Mouse (Mus musculus) cerebral cortex, adult 2 months (tissue): ENCODE data around the gene Zkscan6.

Source experiments
- WGBS: fragments of 180-500 bp; shearing (Covaris S2); methylation state at CpG from one replicate; pipeline ENCODE4 v1.1.7; 2018; 5-methylcytosine and 5-hydroxymethylcytosine counted together

Gene Zkscan6

DNA sequence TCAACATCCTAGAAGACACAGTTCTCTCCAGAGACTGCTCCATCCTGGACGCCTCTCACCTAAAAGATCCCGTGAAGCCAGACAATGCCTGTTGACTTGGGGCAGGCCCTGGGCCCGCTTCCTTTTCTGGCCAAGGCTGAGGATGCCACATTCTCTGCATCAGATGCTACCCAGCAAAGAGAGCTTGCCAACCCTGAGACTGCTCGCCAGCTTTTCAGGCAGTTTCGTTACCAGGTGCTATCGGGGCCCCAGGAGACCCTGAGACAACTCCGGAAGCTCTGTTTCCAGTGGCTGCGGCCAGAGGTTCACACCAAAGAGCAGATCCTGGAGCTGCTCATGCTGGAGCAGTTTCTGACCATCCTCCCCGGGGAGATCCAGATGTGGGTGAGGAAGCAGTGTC lies 7.4 kb downstream of the Zkscan6 start:
- WGBS, result 86% methylated on average over 9 of the region's 9 CpGs

DNA sequence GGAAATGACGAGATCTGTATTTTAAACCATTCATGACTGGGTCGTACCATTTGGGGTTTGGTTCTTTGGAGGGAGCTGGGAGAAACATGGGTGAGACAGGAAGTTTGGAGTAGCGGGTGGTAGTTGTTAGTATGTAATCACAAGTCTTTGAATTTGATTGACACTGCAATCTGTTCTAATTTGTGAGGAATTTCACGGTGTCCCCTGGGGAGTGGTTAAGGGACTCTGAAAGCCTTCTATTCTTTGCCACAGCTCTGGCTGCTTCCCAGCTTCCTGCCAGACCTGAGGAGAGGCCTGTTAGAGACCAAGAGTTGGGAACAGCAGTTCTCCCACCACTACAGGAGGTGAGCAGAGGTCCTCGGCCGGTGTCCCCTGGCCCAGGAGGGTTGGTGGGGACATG lies 9.3 kb downstream of the Zkscan6 start:
- 53% methylated on average over 6 of the region's 6 CpGs for WGBS

DNA sequence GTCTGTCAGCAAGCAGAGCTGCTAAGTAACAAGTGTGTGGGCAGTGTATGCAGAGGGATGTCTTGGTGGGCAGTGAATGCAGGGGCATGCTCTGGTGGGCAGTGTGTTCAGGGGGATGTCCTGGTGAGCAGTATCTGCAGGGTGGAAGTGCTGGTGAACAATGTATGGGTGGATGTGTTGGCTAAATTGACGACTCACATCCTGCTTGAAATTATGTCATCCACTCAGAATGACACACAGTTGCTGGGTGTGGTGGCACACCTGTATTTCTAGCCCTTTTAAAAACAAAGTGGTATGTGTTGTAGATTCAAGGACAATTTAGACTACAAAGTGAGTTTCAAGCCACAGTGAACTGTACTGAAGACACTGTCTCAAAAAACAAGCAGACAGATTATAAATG lies 11.2 kb downstream of the Zkscan6 start:
- WGBS, result 33% methylated on average over 1 of the region's 1 CpGs

DNA sequence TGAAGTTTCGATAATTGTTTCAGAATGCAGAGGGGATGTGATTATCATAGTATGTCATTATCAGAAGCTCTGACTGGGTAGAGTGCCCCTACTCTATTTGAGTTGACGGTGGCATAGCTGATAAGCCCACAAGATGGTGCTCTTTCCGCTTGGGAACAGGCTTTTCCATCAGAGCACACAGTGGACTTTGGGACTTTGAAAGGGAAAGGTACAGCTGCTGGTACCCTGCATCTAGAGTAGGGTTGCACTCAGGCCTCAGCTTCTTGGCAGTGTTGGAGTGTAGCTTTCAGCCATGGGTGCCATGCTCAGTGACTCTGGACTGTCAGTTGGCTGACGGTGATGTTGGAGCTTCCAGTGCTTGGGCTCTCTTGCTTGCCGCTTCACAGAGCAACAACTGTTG lies 13.3 kb downstream of the Zkscan6 start:
- 72% methylated on average over 5 of the region's 5 CpGs for WGBS

DNA sequence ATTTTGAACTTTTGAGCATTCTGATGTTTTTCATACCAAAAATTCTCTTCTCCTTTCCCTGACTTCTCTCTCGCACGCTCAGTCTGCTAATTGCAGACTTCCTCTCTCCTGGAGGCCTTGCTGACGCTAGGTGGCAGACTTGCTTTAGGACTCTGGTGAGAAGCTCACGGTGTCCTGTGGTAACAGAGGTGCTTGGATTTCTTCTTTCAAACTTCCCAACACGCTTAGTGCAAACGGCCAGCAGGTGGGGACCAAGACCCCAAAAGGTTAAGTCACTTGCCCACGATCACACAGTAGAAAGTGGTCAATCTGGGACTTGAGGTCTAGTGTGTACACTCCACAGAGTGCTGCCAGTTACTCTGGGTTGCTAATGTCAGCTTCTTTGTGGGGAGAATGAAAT lies 13.9 kb downstream of the Zkscan6 start:
- WGBS, result 12% methylated on average over 7 of the region's 7 CpGs

DNA sequence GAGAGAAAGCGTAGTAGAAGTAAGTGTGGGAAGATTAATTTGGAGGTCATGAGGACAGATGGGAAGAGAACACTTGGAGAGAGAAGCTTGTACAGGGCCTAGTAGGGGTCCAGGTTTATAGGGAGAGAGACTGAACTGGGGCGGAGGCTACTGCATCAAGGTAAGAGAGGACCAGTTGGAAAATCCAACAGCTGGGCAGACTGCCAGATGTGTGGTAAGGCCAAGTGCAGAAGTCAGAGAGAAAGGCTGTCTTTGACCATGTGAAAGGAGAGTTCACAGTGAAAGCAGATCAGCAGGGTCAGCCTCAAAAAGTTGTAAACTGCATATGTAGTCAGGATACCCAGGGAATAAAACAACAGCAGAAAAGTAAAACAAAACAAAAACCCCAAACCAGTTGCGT lies 17.6 kb downstream of the Zkscan6 start:
- 85% methylated on average over 3 of the region's 3 CpGs for WGBS

DNA sequence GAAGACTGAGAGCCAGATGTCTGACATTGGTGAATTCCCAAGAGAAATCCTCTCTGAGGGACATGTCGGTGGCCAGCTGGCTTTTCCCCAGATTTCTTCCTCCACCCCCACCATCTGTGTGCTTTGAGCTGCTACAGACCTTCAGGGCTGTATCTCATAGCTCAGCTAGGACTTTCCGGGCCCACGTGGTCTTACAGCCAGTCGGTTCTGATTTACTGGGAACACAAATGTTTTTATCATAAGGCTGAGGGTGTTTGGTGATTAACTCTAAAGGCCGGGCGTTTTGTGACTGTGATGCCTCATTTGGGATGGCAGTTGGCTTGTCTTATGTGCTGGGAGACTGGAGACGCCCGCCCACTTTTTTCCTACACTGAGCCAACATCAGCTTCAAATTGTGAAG lies 32.0 kb downstream of the Zkscan6 start:
- WGBS, result 31% methylated on average over 8 of the region's 8 CpGs

DNA sequence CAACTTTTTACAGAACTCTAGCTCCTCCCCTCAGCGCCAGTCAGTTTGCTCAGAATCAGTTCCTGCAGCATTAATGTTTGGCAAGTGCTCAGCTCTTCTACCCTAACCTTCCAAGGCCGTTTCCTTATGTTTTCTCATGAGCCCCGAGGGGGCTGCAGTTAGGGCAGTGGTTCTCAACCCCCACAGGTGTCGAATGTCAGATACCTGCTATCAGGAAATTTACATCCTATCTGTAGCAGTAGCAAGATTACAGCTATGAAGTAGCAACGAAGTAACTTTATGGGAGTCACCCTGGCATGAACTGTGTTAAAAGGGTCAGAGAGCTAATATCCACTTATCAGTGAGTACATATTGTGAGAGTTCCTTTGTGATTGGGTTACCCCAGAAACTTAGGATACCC lies 39.5 kb downstream of the Zkscan6 start:
- WGBS, result 87% methylated on average over 5 of the region's 5 CpGs

DNA sequence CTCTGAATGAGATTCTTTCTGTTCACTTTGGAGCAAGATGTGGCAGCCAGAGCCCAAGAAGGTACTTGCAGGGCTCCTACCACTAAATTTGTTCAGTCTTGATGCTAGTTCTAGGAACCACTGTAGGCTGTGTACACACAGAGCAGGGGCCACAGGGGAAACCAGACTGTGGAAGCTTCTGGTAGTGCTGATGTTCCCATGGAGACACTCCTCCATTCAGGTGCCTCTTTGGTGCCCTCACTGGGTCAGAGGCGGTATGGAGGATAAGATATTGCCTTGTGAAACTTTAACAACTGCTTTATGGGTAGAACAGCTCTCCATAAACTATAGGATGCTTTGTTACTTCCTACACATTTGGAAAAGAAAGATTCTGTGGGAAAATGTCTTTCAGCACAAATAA lies 45.1 kb downstream of the Zkscan6 start:
- 36% methylated on average over 1 of the region's 1 CpGs for WGBS

DNA sequence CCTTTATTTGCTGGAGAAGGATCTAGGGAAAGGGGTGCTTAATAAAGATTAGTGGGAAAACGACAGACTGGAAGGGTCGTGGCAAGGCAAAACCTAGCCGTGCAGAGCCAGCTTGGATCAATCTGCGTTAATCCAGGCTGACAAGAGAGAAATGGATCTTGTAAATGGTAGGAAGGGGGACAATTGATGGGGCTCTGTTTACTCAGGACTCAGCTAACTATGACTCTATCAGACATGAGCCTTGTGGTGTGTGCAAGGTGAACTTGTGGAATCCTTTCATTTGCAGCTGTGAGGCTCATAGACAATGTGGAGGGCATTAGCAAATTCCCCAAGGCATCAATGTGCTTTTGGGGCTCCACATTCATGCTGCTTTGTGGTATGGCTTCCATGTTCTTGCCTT lies 54.5 kb downstream of the Zkscan6 start:
- WGBS, result 75% methylated on average over 4 of the region's 4 CpGs

DNA sequence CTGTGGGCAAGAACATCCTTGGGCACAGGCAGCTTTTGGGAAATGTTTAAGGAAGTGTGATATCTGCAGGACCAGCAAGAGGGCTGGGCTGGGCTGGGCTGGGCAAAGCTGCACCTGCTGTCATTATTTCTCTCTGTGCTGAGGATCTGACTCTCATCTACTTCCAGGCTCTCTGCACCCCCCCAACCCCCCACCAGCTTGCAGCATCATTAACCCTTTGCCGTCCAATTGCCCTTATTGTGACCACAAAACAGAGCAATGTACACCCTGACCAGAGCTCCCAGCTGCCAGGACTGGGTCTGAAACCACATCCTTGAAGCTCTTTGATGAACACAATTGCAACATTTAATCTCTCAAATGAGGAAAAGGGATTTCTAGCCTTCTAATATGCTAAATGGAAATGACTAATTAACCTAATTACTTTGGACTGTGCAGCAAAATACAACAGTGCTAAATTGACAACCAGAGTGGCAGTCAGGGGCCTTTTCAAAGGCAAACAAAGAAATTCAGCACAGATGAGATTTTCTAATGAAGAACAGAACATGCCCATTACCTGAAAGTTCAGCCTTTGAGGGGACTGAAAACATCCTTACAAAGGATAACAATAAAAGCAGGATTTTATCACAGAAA lies 70.3 kb downstream of the Zkscan6 start:
- WGBS, result 48% methylated on average over 1 of the region's 1 CpGs
